Mouse (Mus musculus): ENCODE measurements at regions not wholly inside any gene's neighbourhood (a gene's known extent, or its start where the extent isn't known, plus 50 kb on each side); places are given as distances from the start of the nearest gene placed in this dataset.

DNA sequence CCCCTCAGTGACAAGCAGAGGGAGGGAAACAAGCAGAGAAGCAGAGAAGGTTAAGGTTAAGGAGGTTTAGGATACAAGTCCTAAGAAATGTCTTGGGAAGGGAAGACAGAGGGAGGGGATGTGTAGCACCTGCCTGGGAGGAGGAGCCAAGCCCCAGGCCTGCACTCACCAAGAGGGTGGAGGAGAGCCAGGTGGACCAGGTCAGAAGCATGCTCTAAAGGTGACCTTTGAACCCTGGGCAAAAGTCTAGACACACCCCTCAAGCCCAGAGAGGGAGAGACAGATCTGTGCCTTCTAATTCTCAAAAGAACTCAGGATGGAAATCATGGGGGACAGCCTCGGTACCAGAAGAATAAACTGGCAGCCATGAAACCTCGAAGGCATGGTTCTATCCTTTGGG is 54.4 kb upstream of the Calm2 start:
- H3K36me3 ChIP-seq (ENCODE audit: control insufficient read depth, insufficient read depth), result no peaks in the 10 kb centered on the region
- no peak overlapping the region for H3K4me3 ChIP-seq
- no peaks in the 10 kb centered on the region for H3K79me2 ChIP-seq (ENCODE audit: control insufficient read depth, insufficient read depth)
- H3ac ChIP-seq (ENCODE audit: control insufficient read depth, insufficient read length), result no peak overlapping the region
- no peak overlapping the region for H3K4me2 ChIP-seq (ENCODE audit: low read depth)
- H3K27me3 ChIP-seq (ENCODE audit: control insufficient read depth, insufficient read depth, insufficient read length), result no peaks in the 10 kb centered on the region
- TF ChIP-seq USF1 (IDR thresholded peaks at IDR 0.05; ENCODE audit: low read depth), result no peak
- TF ChIP-seq REST (IDR thresholded peaks at IDR 0.05; ENCODE audit: insufficient read depth, insufficient read length), result no peak
- no peak for TF ChIP-seq MYOD1 (IDR thresholded peaks at IDR 0.05; ENCODE audit: control insufficient read depth in 1 of 3, insufficient read length in 2 of 3, low read depth in 2 of 3)
- TF ChIP-seq E2F4 (IDR thresholded peaks at IDR 0.05; ENCODE audit: insufficient read depth), result no peak
- no peak for TF ChIP-seq MYOG (IDR thresholded peaks at IDR 0.05; ENCODE audit: control insufficient read depth in 1 of 3, insufficient read depth in 1 of 3, insufficient read length in 2 of 3, low read depth in 2 of 3)
- no peak for TF ChIP-seq TCF12 (IDR thresholded peaks at IDR 0.05; ENCODE audit: insufficient read depth, poor library complexity, severe bottlenecking)
- TF ChIP-seq CEBPB (IDR thresholded peaks at IDR 0.05; ENCODE audit: insufficient read depth, poor library complexity, severe bottlenecking), result no peak
- TF ChIP-seq POLR2AphosphoS2 (IDR thresholded peaks at IDR 0.05; ENCODE audit: insufficient read length, low read depth), result no peak
- TF ChIP-seq MAX (IDR thresholded peaks at IDR 0.05; ENCODE audit: low read depth), result no peak
- TF ChIP-seq POLR2A (IDR thresholded peaks at IDR 0.05; ENCODE audit: insufficient read length, low read depth), result no peak
- TF ChIP-seq TCF3 (IDR thresholded peaks at IDR 0.05; ENCODE audit: insufficient read length, low read depth), result no peak
- TF ChIP-seq SRF (IDR thresholded peaks at IDR 0.05; ENCODE audit: control insufficient read depth, insufficient read length, low read depth), result no peak

DNA sequence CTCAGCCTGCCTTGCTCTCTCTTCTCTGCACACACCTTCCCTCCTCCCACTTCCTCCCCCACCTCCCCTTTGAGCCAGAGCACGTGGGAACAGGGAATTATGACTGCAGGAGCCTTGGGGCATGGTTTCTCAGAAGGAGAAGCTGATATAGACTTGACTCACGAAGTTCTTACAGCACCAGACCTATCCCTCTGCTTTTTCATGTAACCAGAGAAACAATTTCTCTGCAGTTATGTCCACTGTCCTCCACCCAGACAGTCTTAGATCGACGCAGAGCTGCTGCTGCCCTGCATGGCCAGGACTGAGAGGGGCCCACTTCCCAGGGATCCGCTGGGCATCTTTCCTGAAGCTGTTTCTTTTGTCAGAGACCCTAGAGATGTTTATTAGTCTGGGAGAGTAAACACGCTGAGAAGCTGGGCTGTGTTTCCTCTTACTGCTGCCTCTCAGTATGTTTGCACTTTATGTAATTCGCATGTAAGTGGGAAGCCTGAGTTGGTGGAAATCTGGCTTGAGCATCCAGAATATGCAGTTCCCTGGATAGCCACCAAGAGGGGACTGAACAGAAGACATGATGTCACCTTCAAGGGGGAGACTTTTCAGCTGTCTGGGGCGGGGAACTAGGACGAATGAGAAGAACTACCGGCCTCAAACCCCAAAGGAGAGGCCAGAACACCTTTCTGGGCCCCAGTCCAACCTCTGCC is 55.1 kb upstream of the Calm2 start:
- Histone ChIP-seq H3K36me3 (ENCODE audit: control insufficient read depth, insufficient read depth) (no peaks in the 10 kb centered on the region), H3K79me2 (ENCODE audit: control insufficient read depth, insufficient read depth) (no peaks in the 10 kb centered on the region), H3K4me3 (no peak overlapping the region), H3K4me2 (ENCODE audit: low read depth) (no peak overlapping the region), H3ac (ENCODE audit: control insufficient read depth, insufficient read length) (no peak overlapping the region), H3K27me3 (ENCODE audit: control insufficient read depth, insufficient read depth, insufficient read length) (no peaks in the 10 kb centered on the region)
- TF ChIP-seq REST (IDR thresholded peaks at IDR 0.05; ENCODE audit: insufficient read depth, insufficient read length) (no peak), E2F4 (IDR thresholded peaks at IDR 0.05; ENCODE audit: insufficient read depth) (no peak), MYOD1 (IDR thresholded peaks at IDR 0.05; ENCODE audit: control insufficient read depth in 1 of 3, insufficient read length in 2 of 3, low read depth in 2 of 3) (no peak), MYOG (IDR thresholded peaks at IDR 0.05; ENCODE audit: control insufficient read depth in 1 of 3, insufficient read depth in 1 of 3, insufficient read length in 2 of 3, low read depth in 2 of 3) (no peak), USF1 (IDR thresholded peaks at IDR 0.05; ENCODE audit: low read depth) (no peak), CEBPB (IDR thresholded peaks at IDR 0.05; ENCODE audit: insufficient read depth, poor library complexity, severe bottlenecking) (no peak), TCF3 (IDR thresholded peaks at IDR 0.05; ENCODE audit: insufficient read length, low read depth) (no peak), TCF12 (IDR thresholded peaks at IDR 0.05; ENCODE audit: insufficient read depth, poor library complexity, severe bottlenecking) (no peak), POLR2A (IDR thresholded peaks at IDR 0.05; ENCODE audit: insufficient read length, low read depth) (no peak), POLR2AphosphoS2 (IDR thresholded peaks at IDR 0.05; ENCODE audit: insufficient read length, low read depth) (no peak), SRF (IDR thresholded peaks at IDR 0.05; ENCODE audit: control insufficient read depth, insufficient read length, low read depth) (no peak), MAX (IDR thresholded peaks at IDR 0.05; ENCODE audit: low read depth) (no peak)

DNA sequence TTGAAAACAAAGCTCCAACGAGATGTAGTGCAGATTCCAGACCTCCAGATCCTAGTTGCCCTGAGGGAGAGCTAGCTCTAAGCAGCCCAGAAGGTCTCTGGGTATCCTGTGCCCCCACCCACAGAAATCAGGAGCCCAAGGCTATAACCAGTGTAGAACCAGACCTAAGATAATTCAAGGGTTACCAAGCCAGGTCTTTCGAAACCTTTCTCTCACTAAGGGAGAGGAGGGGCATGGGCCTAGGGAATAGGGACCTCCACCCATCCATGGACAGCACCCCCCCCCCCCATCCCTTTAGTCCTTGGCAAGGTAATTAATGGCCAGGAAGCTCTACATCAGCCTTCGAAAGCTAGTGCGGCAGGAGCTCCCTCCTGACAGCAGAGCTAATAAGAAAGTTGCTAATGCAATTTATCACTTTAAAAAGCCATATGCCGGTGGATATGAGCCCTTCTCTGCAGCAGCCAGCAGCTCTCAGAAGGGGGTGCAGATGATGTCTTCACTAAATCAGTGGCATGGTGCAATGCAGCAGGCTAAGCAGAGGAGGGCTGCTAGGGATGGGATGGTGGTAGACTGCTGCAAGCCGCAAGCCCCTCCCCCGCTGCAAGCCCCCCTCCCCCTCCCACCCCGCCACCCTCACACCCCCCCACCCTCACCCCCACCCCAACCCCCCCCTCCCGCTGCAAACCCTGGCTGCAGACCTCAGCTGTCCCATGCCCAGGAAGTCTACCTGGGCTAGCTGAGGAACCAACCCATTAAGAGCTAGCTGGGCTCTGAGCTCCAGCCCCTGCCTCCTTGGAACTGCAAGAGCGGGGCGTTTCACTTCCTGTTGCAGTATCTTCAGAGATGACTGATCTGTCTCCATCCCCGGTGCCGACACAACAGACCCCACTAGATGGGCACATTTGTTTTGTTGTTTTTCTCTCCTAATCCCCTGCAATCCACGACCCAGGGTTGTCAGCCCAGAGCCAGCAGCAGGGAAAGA is 55.9 kb upstream of the Calm2 start:
- Histone ChIP-seq H3K36me3 (ENCODE audit: control insufficient read depth, insufficient read depth) (no peaks in the 10 kb centered on the region), H3K79me2 (ENCODE audit: control insufficient read depth, insufficient read depth) (no peaks in the 10 kb centered on the region), H3K4me2 (ENCODE audit: low read depth) (peak overlapping the region; percentile 38), H3ac (ENCODE audit: control insufficient read depth, insufficient read length) (no peak overlapping the region), H3K4me3 (no peak overlapping the region), H3K27me3 (ENCODE audit: control insufficient read depth, insufficient read depth, insufficient read length) (no peaks in the 10 kb centered on the region)
- TF ChIP-seq TCF12 (IDR thresholded peaks at IDR 0.05; ENCODE audit: insufficient read depth, poor library complexity, severe bottlenecking), result no peak

GRCm38 (mm10) chr17:87503491-87503890 is 56.8 kb upstream of the Calm2 start:
- H3K4me2 ChIP-seq (ENCODE audit: low read depth), result peak overlapping the region; percentile 38
- no peak for TF ChIP-seq CEBPB (IDR thresholded peaks at IDR 0.05; ENCODE audit: insufficient read depth, poor library complexity, severe bottlenecking)
- no peak for TF ChIP-seq USF1 (IDR thresholded peaks at IDR 0.05; ENCODE audit: low read depth)
- no peak for TF ChIP-seq MYOD1 (IDR thresholded peaks at IDR 0.05; ENCODE audit: control insufficient read depth in 1 of 3, insufficient read length in 2 of 3, low read depth in 2 of 3)
- TF ChIP-seq E2F4 (IDR thresholded peaks at IDR 0.05; ENCODE audit: insufficient read depth), result no peak
- no peak for TF ChIP-seq POLR2A (IDR thresholded peaks at IDR 0.05; ENCODE audit: insufficient read length, low read depth)
- no peak for TF ChIP-seq TCF12 (IDR thresholded peaks at IDR 0.05; ENCODE audit: insufficient read depth, poor library complexity, severe bottlenecking)
- TF ChIP-seq TCF3 (IDR thresholded peaks at IDR 0.05; ENCODE audit: insufficient read length, low read depth), result no peak
- no peak for TF ChIP-seq POLR2AphosphoS2 (IDR thresholded peaks at IDR 0.05; ENCODE audit: insufficient read length, low read depth)
- TF ChIP-seq MAX (IDR thresholded peaks at IDR 0.05; ENCODE audit: low read depth), result no peak
- TF ChIP-seq REST (IDR thresholded peaks at IDR 0.05; ENCODE audit: insufficient read depth, insufficient read length), result no peak
- TF ChIP-seq SRF (IDR thresholded peaks at IDR 0.05; ENCODE audit: control insufficient read depth, insufficient read length, low read depth), result no peak
- TF ChIP-seq MYOG (IDR thresholded peaks at IDR 0.05; ENCODE audit: control insufficient read depth in 1 of 3, insufficient read depth in 1 of 3, insufficient read length in 2 of 3, low read depth in 2 of 3), result no peak
- H3ac ChIP-seq (ENCODE audit: control insufficient read depth, insufficient read length), result no peak overlapping the region

More at GRCm38 (mm10) chr17:87503491-87503890, 56.8 kb upstream of the Calm2 start:
- no peaks in the 10 kb centered on the region for H3K36me3 ChIP-seq (ENCODE audit: control insufficient read depth, insufficient read depth)
- H3K79me2 ChIP-seq (ENCODE audit: control insufficient read depth, insufficient read depth), result no peaks in the 10 kb centered on the region
- no peaks in the 10 kb centered on the region for H3K27me3 ChIP-seq (ENCODE audit: control insufficient read depth, insufficient read depth, insufficient read length)
- H3K4me3 ChIP-seq, result no peak overlapping the region

All from myocyte (in vitro differentiated cells).